Mouse (Mus musculus) kidney, embryonic 14.5 days (tissue): Measurements from ENCODE around the gene Cyp26b1. TPM values are rescaled to one million over a fixed set of nuclear protein-coding genes. Genes with fewer than 3 reads are reported as not detected.

Experiments used
- ATAC-seq: fragments of 200-750 bp; cut with Nextera tagmentation; 2 replicates; pipeline ENCODE4 v1.8.0; 2017; ENCODE audit warnings: moderate number of reproducible peaks, mild to moderate bottlenecking, moderate TSS enrichment, moderate library complexity; ENCODE audit not compliant: low FRiP score, low TSS enrichment
- H3K27ac ChIP-seq: fragments of 300-500 bp; sonication (generic); 2 replicates; pipeline ENCODE4 v1.5.1; 2014; ENCODE audit warnings: low read depth, mild to moderate bottlenecking, low read length, moderate library complexity, mixed read lengths
- H3K27me3 ChIP-seq: fragments of 300-500 bp; sonication (generic); 2 replicates; pipeline ENCODE4 v1.6.1; 2014; ENCODE audit warnings: mild to moderate bottlenecking, low read length; ENCODE audit not compliant: control insufficient read depth, insufficient read depth
- H3K36me3 ChIP-seq: fragments of 300-500 bp; sonication (generic); 2 replicates; pipeline ENCODE4 v1.6.1; 2014; ENCODE audit warnings: low read length, mixed read lengths; ENCODE audit not compliant: control insufficient read depth, insufficient read depth
- H3K4me1 ChIP-seq: fragments of 300-500 bp; sonication (generic); 2 replicates; pipeline ENCODE4 v1.6.1; 2014; ENCODE audit warnings: low read length, mixed read lengths; ENCODE audit not compliant: control insufficient read depth, insufficient read depth
- H3K4me2 ChIP-seq: fragments of 300-500 bp; sonication (generic); replicated peaks from 2 replicates; pipeline ENCODE4 v1.6.1; 2014; ENCODE audit warnings: low read depth, mild to moderate bottlenecking, low read length
- H3K4me3 ChIP-seq: fragments of 300-500 bp; sonication (generic); 2 replicates; pipeline ENCODE4 v1.5.1; 2014; ENCODE audit warnings: mild to moderate bottlenecking, low read length
- H3K9ac ChIP-seq: fragments of 300-500 bp; sonication (generic); 2 replicates; pipeline ENCODE4 v1.6.1; 2014; ENCODE audit warnings: low read depth, mild to moderate bottlenecking, low read length, moderate library complexity
- H3K9me3 ChIP-seq: fragments of 300-500 bp; sonication (generic); 2 replicates; pipeline ENCODE4 v1.6.1; 2016; ENCODE audit warnings: low read length; ENCODE audit not compliant: control insufficient read depth
- WGBS: fragments of 180-500 bp; shearing (Covaris S2); extraction: QIAGEN DNeasy Blood & Tissue Kit; methylation state at CpG from one replicate; pipeline ENCODE4 v1.1.7; 2014; 5-methylcytosine and 5-hydroxymethylcytosine counted together
- polyA plus RNA-seq: library from polyadenylated mRNA; unstranded; fragments of >200 nt; fragmentation: Nextera tagmentation; extraction: Ambion mirVana; gene quantifications from 2 replicates; pipeline ENCODE4 v1.2.1, GENCODE M21; 2014

The Cyp26b1 gene
- polyA plus RNA-seq, 1 experiment from 2014 or later: 6.7 TPM

DNA sequence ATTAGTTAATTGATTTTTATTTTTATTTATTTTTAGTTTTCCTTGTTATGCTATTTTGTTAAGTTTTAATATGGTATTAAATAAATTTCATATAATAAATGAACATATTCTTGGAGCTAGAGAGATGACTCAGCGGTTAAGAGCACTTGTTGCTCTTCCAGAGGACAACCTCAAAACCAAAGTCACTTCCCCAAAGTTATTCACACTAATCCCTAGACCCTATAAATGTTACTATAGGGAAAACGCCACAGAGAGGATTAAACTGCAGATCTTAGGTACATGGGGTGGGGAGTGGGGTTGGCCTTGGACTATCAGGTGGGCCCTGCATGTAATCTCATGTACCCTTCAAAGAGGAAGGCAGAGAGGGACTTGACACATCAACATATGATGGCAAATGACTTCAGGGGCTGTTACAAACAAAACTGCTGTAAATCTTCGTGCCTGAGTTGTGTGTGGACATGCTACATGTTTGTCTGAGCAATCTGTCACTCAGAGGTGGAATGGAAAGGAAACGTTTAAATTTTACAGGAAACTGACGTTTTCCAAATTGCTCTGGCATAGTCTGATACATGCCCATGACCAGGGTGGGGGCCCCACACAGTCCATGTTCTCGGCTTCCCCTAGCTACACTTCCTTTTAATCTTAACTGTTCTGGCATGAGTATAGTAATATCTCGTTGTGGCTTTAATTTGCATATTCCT lies 68.7 kb downstream of the Cyp26b1 start:
- 0 out of 2 replicates have a peak, but pooled peaks cover 3% of the 10 kb centered on the region for H3K27me3 ChIP-seq
- H3K4me1 ChIP-seq: no peaks in the 10 kb centered on the region
- ATAC-seq: no peak
- no peak overlapping the region for H3K9ac ChIP-seq
- no peak overlapping the region for H3K4me3 ChIP-seq
- H3K9me3 ChIP-seq: no peaks in the 10 kb centered on the region
- WGBS: 72% methylated on average over 7 of the region's 7 CpGs
- H3K36me3 ChIP-seq: no peaks in the 10 kb centered on the region
- no peak overlapping the region for H3K4me2 ChIP-seq
- no peak overlapping the region for H3K27ac ChIP-seq
